Mouse (Mus musculus): ENCODE measurements around the gene Hoxb8. TPM values are rescaled to one million over a fixed set of nuclear protein-coding genes. Genes with fewer than 3 reads are reported as not detected.

The Hoxb8 gene
- polyA plus RNA-seq, 1 experiment = not detected

GRCm38 (mm10) chr11:96322738-96323137, 41.0 kb downstream of the Hoxb8 start:
- TF ChIP-seq GATA1 (IDR thresholded peaks at IDR 0.05; ENCODE audit: low read length) (no peak), TAL1 (IDR thresholded peaks at IDR 0.05; ENCODE audit: low read length) (no peak)
- Histone ChIP-seq H3K4me3 (replicated peaks) (no peak overlapping the region), H3K4me1 (ENCODE audit: control insufficient read depth) (no peaks in the 10 kb centered on the region), H3K27me3 (ENCODE audit: control insufficient read depth) (peaks cover 96% of the 10 kb centered on the region), H3K36me3 (ENCODE audit: control insufficient read depth) (no peaks in the 10 kb centered on the region), H3K9me3 (ENCODE audit: control insufficient read depth, low read length) (no peaks in the 10 kb centered on the region)

GRCm38 (mm10) chr11:96323154-96323553, 41.4 kb downstream of the Hoxb8 start, which contains the start of gene Hoxb3:
TSS of gene Hoxb3 (plus strand) at chr11:96323326.
- TF ChIP-seq GATA1 (IDR thresholded peaks at IDR 0.05; ENCODE audit: low read length) (no peak), TAL1 (IDR thresholded peaks at IDR 0.05; ENCODE audit: low read length) (no peak)
- Histone ChIP-seq H3K4me1 (ENCODE audit: control insufficient read depth) (no peaks in the 10 kb centered on the region), H3K27me3 (ENCODE audit: control insufficient read depth) (peaks cover 96% of the 10 kb centered on the region), H3K36me3 (ENCODE audit: control insufficient read depth) (no peaks in the 10 kb centered on the region), H3K4me3 (replicated peaks) (no peak within 1 kb of the TSS), H3K9me3 (ENCODE audit: control insufficient read depth, low read length) (no peaks in the 10 kb centered on the region)

- TF ChIP-seq TAL1 (IDR thresholded peaks at IDR 0.05; ENCODE audit: low read length) (no peak), GATA1 (IDR thresholded peaks at IDR 0.05; ENCODE audit: low read length) (no peak)
- no peaks in the 10 kb centered on the region for H3K9me3 ChIP-seq (ENCODE audit: control insufficient read depth, low read length)
- no peak overlapping the region for H3K4me3 ChIP-seq (replicated peaks)
- H3K27me3 ChIP-seq (ENCODE audit: control insufficient read depth) = peaks cover 96% of the 10 kb centered on the region
- H3K4me1 ChIP-seq (ENCODE audit: control insufficient read depth) = no peaks in the 10 kb centered on the region
- no peaks in the 10 kb centered on the region for H3K36me3 ChIP-seq (ENCODE audit: control insufficient read depth)
Observed at GRCm38 (mm10) chr11:96324125-96324524, 42.4 kb downstream of the Hoxb8 start.

- TF ChIP-seq GATA1 (IDR thresholded peaks at IDR 0.05; ENCODE audit: low read length) (no peak), TAL1 (IDR thresholded peaks at IDR 0.05; ENCODE audit: low read length) (no peak)
- Histone ChIP-seq H3K36me3 (ENCODE audit: control insufficient read depth) (no peaks in the 10 kb centered on the region), H3K4me1 (ENCODE audit: control insufficient read depth) (no peaks in the 10 kb centered on the region), H3K9me3 (ENCODE audit: control insufficient read depth, low read length) (no peaks in the 10 kb centered on the region), H3K27me3 (ENCODE audit: control insufficient read depth) (peaks cover 94% of the 10 kb centered on the region), H3K4me3 (replicated peaks) (no peak overlapping the region)
Observed at GRCm38 (mm10) chr11:96324965-96325364, 43.3 kb downstream of the Hoxb8 start.

GRCm38 (mm10) chr11:96325747-96326212, 44.1 kb downstream of the Hoxb8 start:
- Histone ChIP-seq H3K36me3 (ENCODE audit: control insufficient read depth) (no peaks in the 10 kb centered on the region), H3K27me3 (ENCODE audit: control insufficient read depth) (peaks cover 94% of the 10 kb centered on the region), H3K4me3 (replicated peaks) (no peak overlapping the region), H3K4me1 (ENCODE audit: control insufficient read depth) (no peaks in the 10 kb centered on the region), H3K9me3 (ENCODE audit: control insufficient read depth, low read length) (no peaks in the 10 kb centered on the region)
- TF ChIP-seq TAL1 (IDR thresholded peaks at IDR 0.05; ENCODE audit: low read length) (no peak), GATA1 (IDR thresholded peaks at IDR 0.05; ENCODE audit: low read length) (no peak)

- peaks cover 95% of the 10 kb centered on the region for H3K27me3 ChIP-seq (ENCODE audit: control insufficient read depth)
- no peaks in the 10 kb centered on the region for H3K9me3 ChIP-seq (ENCODE audit: control insufficient read depth, low read length)
- no peaks in the 10 kb centered on the region for H3K4me1 ChIP-seq (ENCODE audit: control insufficient read depth)
- TF ChIP-seq TAL1 (IDR thresholded peaks at IDR 0.05; ENCODE audit: low read length) (no peak), GATA1 (IDR thresholded peaks at IDR 0.05; ENCODE audit: low read length) (no peak)
- H3K36me3 ChIP-seq (ENCODE audit: control insufficient read depth) = no peaks in the 10 kb centered on the region
- no peak overlapping the region for H3K4me3 ChIP-seq (replicated peaks)
Observed at GRCm38 (mm10) chr11:96326705-96327104, 45.0 kb downstream of the Hoxb8 start.

- no peaks in the 10 kb centered on the region for H3K36me3 ChIP-seq (ENCODE audit: control insufficient read depth)
- no peaks in the 10 kb centered on the region for H3K4me1 ChIP-seq (ENCODE audit: control insufficient read depth)
- H3K9me3 ChIP-seq (ENCODE audit: control insufficient read depth, low read length) = no peaks in the 10 kb centered on the region
- no peak overlapping the region for H3K4me3 ChIP-seq (replicated peaks)
- TF ChIP-seq TAL1 (IDR thresholded peaks at IDR 0.05; ENCODE audit: low read length) (no peak), GATA1 (IDR thresholded peaks at IDR 0.05; ENCODE audit: low read length) (no peak)
- peaks cover 95% of the 10 kb centered on the region for H3K27me3 ChIP-seq (ENCODE audit: control insufficient read depth)
Observed at GRCm38 (mm10) chr11:96327122-96327521, 45.4 kb downstream of the Hoxb8 start.

- H3K9me3 ChIP-seq (ENCODE audit: control insufficient read depth, low read length) = no peaks in the 10 kb centered on the region
- H3K27me3 ChIP-seq (ENCODE audit: control insufficient read depth) = peaks cover 95% of the 10 kb centered on the region
- no peaks in the 10 kb centered on the region for H3K4me1 ChIP-seq (ENCODE audit: control insufficient read depth)
- H3K4me3 ChIP-seq (replicated peaks) = no peak overlapping the region
- TF ChIP-seq TAL1 (IDR thresholded peaks at IDR 0.05; ENCODE audit: low read length) (no peak), GATA1 (IDR thresholded peaks at IDR 0.05; ENCODE audit: low read length) (no peak)
- H3K36me3 ChIP-seq (ENCODE audit: control insufficient read depth) = no peaks in the 10 kb centered on the region
Observed at GRCm38 (mm10) chr11:96327750-96328149, 46.0 kb downstream of the Hoxb8 start.

GRCm38 (mm10) chr11:96328605-96329004, 46.9 kb downstream of the Hoxb8 start:
- Histone ChIP-seq H3K4me3 (replicated peaks) (no peak overlapping the region), H3K9me3 (ENCODE audit: control insufficient read depth, low read length) (no peaks in the 10 kb centered on the region), H3K27me3 (ENCODE audit: control insufficient read depth) (peaks cover 96% of the 10 kb centered on the region), H3K4me1 (ENCODE audit: control insufficient read depth) (no peaks in the 10 kb centered on the region), H3K36me3 (ENCODE audit: control insufficient read depth) (no peaks in the 10 kb centered on the region)
- TF ChIP-seq GATA1 (IDR thresholded peaks at IDR 0.05; ENCODE audit: low read length) (no peak), TAL1 (IDR thresholded peaks at IDR 0.05; ENCODE audit: low read length) (no peak)

GRCm38 (mm10) chr11:96332105-96332504, 50.4 kb downstream of the Hoxb8 start:
- Histone ChIP-seq H3K9me3 (ENCODE audit: control insufficient read depth, low read length) (no peaks in the 10 kb centered on the region), H3K4me3 (replicated peaks) (no peak overlapping the region), H3K36me3 (ENCODE audit: control insufficient read depth) (no peaks in the 10 kb centered on the region), H3K27me3 (ENCODE audit: control insufficient read depth) (peaks cover 96% of the 10 kb centered on the region), H3K4me1 (ENCODE audit: control insufficient read depth) (no peaks in the 10 kb centered on the region)
- no peak for TF ChIP-seq GATA1 (IDR thresholded peaks at IDR 0.05; ENCODE audit: low read length)
- TF ChIP-seq TAL1 (IDR thresholded peaks at IDR 0.05; ENCODE audit: low read length) = no peak

All from erythroblast, embryonic 14.5 days (primary cell).